Mouse (Mus musculus) bone marrow macrophage, adult 2 months (primary cell): ENCODE measurements around the gene Kcnip3. TPM values are rescaled to one million over a fixed set of nuclear protein-coding genes. Genes with fewer than 3 reads are reported as not detected.

Experiments
- H3K27ac ChIP-seq: 2 replicates; pipeline ENCODE4 v1.5.1; 2012; ENCODE audit warnings: low read depth, low read length; ENCODE audit not compliant: insufficient read depth
- H3K4me1 ChIP-seq: 2 replicates; pipeline ENCODE4 v1.6.1; 2012; ENCODE audit warnings: low read length; ENCODE audit not compliant: control insufficient read depth, insufficient read depth
- H3K4me3 ChIP-seq: 2 replicates; pipeline ENCODE4 v1.5.1; 2012; ENCODE audit warnings: mild to moderate bottlenecking, low read length, moderate library complexity; ENCODE audit not compliant: insufficient read depth
- CTCF ChIP-seq: IDR thresholded peaks from 2 replicates; pipeline ENCODE4 v1.5.1; 2012; ENCODE audit warnings: low read depth, mild to moderate bottlenecking, low read length, moderate library complexity
- POLR2A ChIP-seq: IDR thresholded peaks from 2 replicates; pipeline ENCODE4 v1.6.1; 2012; ENCODE audit warnings: mild to moderate bottlenecking, low read depth, low read length, borderline replicate concordance
- polyA plus RNA-seq: library from polyadenylated mRNA; stranded (reverse); fragments of >200 nt; gene quantifications from 2 replicates; pipeline ENCODE4 v1.2.4, GENCODE M21; 2012; ENCODE audit not compliant: missing spikeins, insufficient read depth, insufficient read length

The Kcnip3 gene
- polyA plus RNA-seq, 1 experiment, result not detected

GRCm38 (mm10) chr2:127472279-127472678 is 49.6 kb downstream of the Kcnip3 start:
- TF ChIP-seq CTCF (no peak), POLR2A (no peak)
- H3K4me3 ChIP-seq, result no peak overlapping the region
- H3K27ac ChIP-seq, result no peak overlapping the region
- H3K4me1 ChIP-seq, result no peaks in the 10 kb centered on the region

GRCm38 (mm10) chr2:127471281-127471680 is 50.6 kb downstream of the Kcnip3 start:
- H3K4me1 ChIP-seq, result no peaks in the 10 kb centered on the region
- TF ChIP-seq CTCF, result no peak
- no peak for TF ChIP-seq POLR2A
- no peak overlapping the region for H3K4me3 ChIP-seq
- H3K27ac ChIP-seq, result no peak overlapping the region

DNA sequence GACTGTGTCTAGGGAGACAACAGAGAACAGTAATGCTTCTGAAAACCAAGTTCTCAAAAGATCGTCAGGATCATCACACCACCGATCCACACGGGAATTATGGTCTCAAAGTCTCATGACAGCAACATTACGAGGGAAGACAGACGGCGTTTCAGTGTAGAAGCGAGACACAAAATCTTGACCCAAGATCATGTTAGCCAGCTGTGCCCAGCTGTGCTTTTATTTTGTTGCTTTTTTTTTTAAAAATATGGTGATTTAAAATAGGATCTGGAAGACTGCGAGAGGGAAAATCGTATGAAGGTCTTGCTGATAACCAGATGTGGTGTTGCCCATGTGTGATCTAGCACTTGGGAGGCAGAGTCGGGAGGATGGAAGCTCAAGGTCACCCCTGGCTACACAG is 51.2 kb downstream of the Kcnip3 start:
- TF ChIP-seq POLR2A (no peak), CTCF (no peak)
- Histone ChIP-seq H3K4me3 (no peak overlapping the region), H3K27ac (no peak overlapping the region), H3K4me1 (no peaks in the 10 kb centered on the region)

DNA sequence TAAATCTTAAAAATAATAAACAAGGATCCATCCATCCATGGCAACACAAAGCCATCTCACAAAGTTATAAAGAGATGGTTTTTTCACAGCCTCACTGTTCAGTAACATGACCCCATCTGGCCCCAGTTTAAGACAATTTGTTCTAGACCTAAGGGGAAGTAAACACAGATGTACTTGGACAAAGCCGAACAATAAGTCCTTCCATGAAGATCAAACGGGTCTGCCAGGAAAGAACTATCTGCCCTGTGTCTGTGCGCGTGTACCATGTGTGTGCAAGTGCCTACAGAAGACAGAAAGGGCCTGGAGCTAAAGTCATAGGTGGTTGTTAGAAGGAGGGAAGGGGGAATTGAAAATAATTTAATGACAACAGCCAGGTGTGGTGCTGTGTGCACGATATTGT is 51.7 kb downstream of the Kcnip3 start:
- no peak for TF ChIP-seq CTCF
- TF ChIP-seq POLR2A, result no peak
- no peaks in the 10 kb centered on the region for H3K4me1 ChIP-seq

GRCm38 (mm10) chr2:127462314-127462713 is 59.6 kb downstream of the Kcnip3 start:
- Histone ChIP-seq H3K27ac (no peak overlapping the region), H3K4me1 (no peaks in the 10 kb centered on the region), H3K4me3 (no peak overlapping the region)
- TF ChIP-seq POLR2A (no peak), CTCF (peak; percentile 85)

More for the DNA sequence above, 51.7 kb downstream of the Kcnip3 start:
- Histone ChIP-seq H3K27ac (no peak overlapping the region), H3K4me3 (no peak overlapping the region)

- no peaks in the 10 kb centered on the region for H3K4me1 ChIP-seq
- TF ChIP-seq CTCF (no peak), POLR2A (no peak)
- no peak overlapping the region for H3K4me3 ChIP-seq
- no peak overlapping the region for H3K27ac ChIP-seq
Measured at GRCm38 (mm10) chr2:127461351-127461750, 60.5 kb downstream of the Kcnip3 start.

DNA sequence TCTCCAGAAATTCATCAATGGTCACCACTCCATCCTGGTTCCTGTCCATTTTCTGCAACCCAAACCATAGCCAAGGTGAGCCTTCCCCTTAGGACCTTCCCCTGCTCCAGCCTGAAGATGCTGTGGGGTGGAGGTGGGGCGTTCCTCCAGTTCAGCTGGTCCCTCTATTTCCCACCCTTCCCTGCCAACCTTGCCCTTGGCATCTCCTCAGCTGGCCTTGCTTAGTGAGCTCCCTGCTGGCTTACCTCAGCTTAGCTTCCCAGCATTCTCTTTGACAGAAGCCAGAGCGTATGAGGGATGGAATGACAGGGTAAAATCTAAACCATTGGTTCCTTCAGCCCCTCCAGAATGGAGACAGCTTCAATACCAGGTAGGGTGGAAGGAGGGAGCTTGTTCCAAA is 62.6 kb downstream of the Kcnip3 start:
- Histone ChIP-seq H3K4me3 (no peak overlapping the region), H3K4me1 (no peaks in the 10 kb centered on the region), H3K27ac (no peak overlapping the region)
- TF ChIP-seq POLR2A (no peak), CTCF (no peak)

- H3K4me1 ChIP-seq, result no peaks in the 10 kb centered on the region
- no peak overlapping the region for H3K27ac ChIP-seq
- peak; percentile 85 for TF ChIP-seq CTCF
- TF ChIP-seq POLR2A, result no peak
- no peak overlapping the region for H3K4me3 ChIP-seq
Measured at GRCm38 (mm10) chr2:127453764-127454163, 68.1 kb downstream of the Kcnip3 start.

DNA sequence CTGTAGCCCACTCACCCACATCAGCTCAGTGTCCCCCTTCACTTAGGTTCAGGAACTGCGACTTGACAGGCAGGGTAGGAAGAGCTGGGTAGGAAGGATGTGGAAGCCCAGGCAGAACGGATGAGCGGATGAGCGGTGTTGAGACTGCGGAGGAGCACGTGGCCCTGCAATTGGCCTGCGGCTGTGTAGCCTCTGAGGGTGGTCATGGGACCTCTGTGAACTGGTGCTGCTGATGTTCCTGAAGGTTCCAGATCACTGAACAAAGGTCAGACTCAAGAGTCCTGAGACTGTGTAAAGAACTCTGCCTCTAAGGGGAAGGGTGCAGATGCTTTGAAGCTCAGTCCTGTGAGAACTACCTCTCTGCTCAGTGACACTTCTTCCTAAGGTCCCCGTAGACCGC is 68.8 kb downstream of the Kcnip3 start:
- Histone ChIP-seq H3K4me3 (no peak overlapping the region), H3K27ac (no peak overlapping the region), H3K4me1 (no peaks in the 10 kb centered on the region)
- no peak for TF ChIP-seq POLR2A
- no peak for TF ChIP-seq CTCF

DNA sequence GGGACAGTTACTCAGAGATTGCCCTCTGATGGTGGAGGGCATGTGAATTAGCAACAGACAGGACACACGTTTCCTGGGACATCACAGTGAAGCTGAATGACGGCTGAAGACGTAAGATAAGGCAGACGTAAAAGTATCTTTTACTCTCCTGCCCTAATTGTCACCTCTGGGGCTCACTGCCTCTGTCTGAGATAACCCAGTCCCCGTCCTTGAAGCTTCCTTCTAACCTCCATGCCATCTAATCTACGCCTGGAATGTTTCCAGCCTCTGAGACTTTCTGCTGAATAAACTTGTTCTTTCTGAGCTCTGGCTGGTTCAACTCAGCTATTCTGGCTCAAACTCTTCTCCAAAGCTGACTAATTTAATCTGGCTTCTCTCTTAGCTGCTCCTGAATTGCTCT is 70.1 kb downstream of the Kcnip3 start:
- Histone ChIP-seq H3K4me1 (no peaks in the 10 kb centered on the region), H3K27ac (no peak overlapping the region), H3K4me3 (no peak overlapping the region)
- TF ChIP-seq POLR2A (no peak), CTCF (no peak)

GRCm38 (mm10) chr2:127449691-127450090 is 72.2 kb downstream of the Kcnip3 start:
- TF ChIP-seq POLR2A (no peak), CTCF (no peak)
- no peak overlapping the region for H3K4me3 ChIP-seq
- peaks cover 3% of the 10 kb centered on the region for H3K4me1 ChIP-seq
- no peak overlapping the region for H3K27ac ChIP-seq
